Mouse (Mus musculus): ENCODE measurements around the gene Cend1. TPM values are rescaled to one million over a fixed set of nuclear protein-coding genes. Genes with fewer than 3 reads are reported as not detected.

Cend1 gene
- polyA plus RNA-seq, 1 experiment from 2014 or later, result 1.6 TPM

DNA sequence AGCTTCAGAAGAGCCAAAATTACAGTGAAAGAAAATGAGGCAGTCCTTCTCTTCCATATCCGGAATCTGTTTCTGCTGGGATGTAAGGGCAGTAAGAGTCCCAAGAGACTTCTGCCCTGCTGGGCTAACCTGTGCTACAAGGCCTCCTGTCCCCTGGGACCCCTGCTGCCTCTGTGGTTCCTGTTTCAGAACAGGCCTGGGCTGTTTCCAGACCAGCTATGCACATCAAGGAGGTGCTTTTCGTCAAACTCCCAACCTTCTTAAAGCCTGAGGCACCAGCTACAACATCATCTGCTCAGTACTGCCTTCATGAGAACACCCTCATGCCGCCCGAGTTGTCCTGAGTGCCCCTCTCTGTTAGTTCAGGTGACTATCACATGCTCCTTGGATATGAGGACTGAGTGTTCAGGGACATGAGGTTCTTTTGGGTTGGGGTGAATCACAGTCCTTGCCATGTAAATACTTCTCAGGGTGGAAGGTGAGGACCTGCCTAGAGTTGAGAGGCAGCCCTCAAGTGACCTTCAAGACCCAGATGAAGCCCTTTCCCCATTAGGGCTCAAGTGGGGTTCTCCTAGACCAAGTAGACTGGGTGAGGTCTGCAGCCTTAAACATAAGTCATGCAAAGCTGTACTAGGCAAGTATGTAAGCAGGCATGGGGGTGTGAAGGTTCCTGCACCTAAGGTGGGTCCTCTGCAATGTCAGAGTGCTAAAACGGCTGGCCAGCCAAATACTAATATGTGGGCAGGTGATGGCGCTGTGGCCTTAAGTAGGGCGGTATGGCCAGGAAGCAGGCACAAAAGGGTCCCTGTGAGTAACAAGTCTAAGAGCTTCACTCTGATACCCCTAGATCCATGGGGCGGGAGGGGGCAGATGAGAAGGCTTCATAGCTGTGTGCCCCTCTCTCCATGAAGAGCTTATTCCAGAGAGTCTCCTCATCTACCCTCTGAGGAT, 11.3 kb downstream of the Cend1 start:
- Histone ChIP-seq H3K4me3 (ENCODE audit: control insufficient read depth in 1 of 2, insufficient read depth in 1 of 2, low read depth in 1 of 2, low read length in 2 of 2) (no peak overlapping the region), H3K9ac (ENCODE audit: low read length) (no peak overlapping the region), H3K36me3 (ENCODE audit: control insufficient read depth, insufficient read depth, low read length) (no peaks in the 10 kb centered on the region), H3K4me2 (ENCODE audit: low read length) (no peak overlapping the region), H3K27me3 (ENCODE audit: control insufficient read depth, insufficient read depth, low read length) (no peaks in the 10 kb centered on the region), H3K4me1 (ENCODE audit: control insufficient read depth in 2 of 2, insufficient read depth in 2 of 2, low read length in 2 of 2) (peaks cover 0 to 3% of the 10 kb centered on the region in 2 experiments; a peak in 2 of 4 replicates), H3K9me3 (ENCODE audit: control insufficient read depth, low read length) (no peaks in the 10 kb centered on the region), H3K27ac (replicated peaks in 1 of 2; ENCODE audit: control insufficient read depth in 1 of 2, insufficient read depth in 1 of 2, low read depth in 2 of 2, low read length in 2 of 2) (no peak overlapping the region)
- 63% methylated on average over 8 of the region's 8 CpGs for WGBS
- no peak for ATAC-seq (ENCODE audit: insufficient number of reproducible peaks, insufficient read depth, low FRiP score, low read depth)

DNA sequence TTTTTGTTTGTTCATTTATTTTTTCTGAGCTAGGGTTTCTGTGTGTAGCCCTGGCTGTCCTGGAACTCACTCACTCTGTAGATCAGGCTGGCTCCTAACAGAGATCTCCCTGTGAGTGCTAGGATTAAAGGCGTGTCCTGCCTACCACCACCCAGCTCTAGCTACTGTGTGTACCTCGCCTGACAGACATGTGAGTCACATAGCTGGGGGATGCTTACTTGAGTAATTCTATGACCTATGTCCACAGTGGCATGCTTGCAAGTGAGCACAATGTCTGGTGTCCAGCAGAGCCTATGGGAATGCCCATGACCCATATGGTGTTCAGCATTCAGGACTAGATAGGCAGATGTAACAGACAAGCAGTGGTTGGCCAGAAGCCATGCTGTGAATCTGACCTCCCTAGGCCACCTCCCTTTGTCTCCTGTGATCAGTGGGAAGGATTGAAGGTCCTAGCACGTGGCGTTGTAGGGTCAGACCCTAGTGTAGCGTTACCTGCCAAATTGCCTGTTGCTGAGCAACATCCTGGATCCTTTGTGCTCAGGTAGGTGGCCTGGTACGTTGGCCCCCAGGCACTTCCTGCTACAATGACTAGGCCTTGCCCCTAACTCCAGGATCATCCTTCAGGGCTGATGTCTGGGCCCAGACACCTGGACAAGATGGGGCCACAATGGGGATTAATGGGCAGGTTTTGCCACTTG, 13.0 kb downstream of the Cend1 start:
- Histone ChIP-seq H3K9me3 (ENCODE audit: control insufficient read depth, low read length) (no peaks in the 10 kb centered on the region), H3K27me3 (ENCODE audit: control insufficient read depth, insufficient read depth, low read length) (no peaks in the 10 kb centered on the region), H3K4me3 (ENCODE audit: control insufficient read depth in 1 of 2, insufficient read depth in 1 of 2, low read depth in 1 of 2, low read length in 2 of 2) (no peak overlapping the region), H3K9ac (ENCODE audit: low read length) (no peak overlapping the region), H3K4me1 (ENCODE audit: control insufficient read depth in 2 of 2, insufficient read depth in 2 of 2, low read length in 2 of 2) (peaks cover 0 to 6% of the 10 kb centered on the region in 2 experiments; a peak in 2 of 4 replicates), H3K4me2 (ENCODE audit: low read length) (no peak overlapping the region), H3K36me3 (ENCODE audit: control insufficient read depth, insufficient read depth, low read length) (peaks cover 5% of the 10 kb centered on the region), H3K27ac (replicated peaks in 1 of 2; ENCODE audit: control insufficient read depth in 1 of 2, insufficient read depth in 1 of 2, low read depth in 2 of 2, low read length in 2 of 2) (no peak overlapping the region)
- ATAC-seq (ENCODE audit: insufficient number of reproducible peaks, insufficient read depth, low FRiP score, low read depth), result no peak
- WGBS, result 81% methylated on average over 6 of the region's 6 CpGs

DNA sequence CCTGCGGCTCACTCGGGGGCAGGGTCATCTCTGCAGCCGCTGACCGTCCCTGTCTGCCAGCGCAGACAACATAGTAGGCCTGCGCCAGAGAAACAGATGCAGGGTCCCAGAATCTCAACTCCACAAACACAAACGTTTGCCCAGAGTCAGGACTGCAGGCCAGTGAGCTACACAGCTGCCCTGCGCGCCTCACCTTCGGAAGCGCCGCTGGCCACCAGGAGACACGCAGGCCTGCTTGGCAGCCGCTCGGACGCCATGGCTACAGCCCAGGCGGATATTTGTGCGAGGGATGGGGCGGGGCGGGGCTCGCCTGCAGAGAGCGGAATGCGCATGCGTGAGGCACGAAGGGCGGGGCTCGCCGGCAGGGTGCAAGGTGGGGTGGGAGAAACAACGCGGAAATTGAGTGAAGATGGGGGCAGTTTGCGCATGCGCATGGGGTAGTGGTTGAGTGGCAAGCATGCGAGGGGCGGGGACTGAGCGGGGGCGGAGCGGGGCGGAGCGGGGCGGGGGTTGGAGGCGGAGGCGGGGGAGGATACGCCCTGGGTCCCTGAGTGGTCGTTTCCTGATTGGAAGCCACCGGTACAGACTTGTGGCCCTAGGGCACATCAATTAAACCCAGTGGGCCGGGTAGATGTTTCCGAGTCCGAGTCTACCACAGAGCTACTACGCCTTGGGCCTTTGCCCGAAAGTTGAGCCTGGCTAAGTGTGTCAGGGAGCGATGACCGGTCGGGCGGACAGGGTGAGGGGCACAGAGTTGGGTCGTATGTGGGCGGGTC, 15.3 kb downstream of the Cend1 start, which contains the start of gene Gatd1:
TSS of gene Gatd1 (minus strand) at position 328 of the 776 bp plus-strand sequence.
- peak within 1 kb of the TSS; percentile 94 for H3K4me2 ChIP-seq (ENCODE audit: low read length)
- under 1% methylated on average over 49 of the region's 56 CpGs for WGBS
- no peaks in the 10 kb centered on the region for H3K9me3 ChIP-seq (ENCODE audit: control insufficient read depth, low read length)
- ATAC-seq (ENCODE audit: insufficient number of reproducible peaks, insufficient read depth, low FRiP score, low read depth), result peak; percentile 93
- peak within 1 kb of the TSS; percentile 80 to 81 for H3K27ac ChIP-seq (replicated peaks in 1 of 2; ENCODE audit: control insufficient read depth in 1 of 2, insufficient read depth in 1 of 2, low read depth in 2 of 2, low read length in 2 of 2)
- H3K27me3 ChIP-seq (ENCODE audit: control insufficient read depth, insufficient read depth, low read length), result no peaks in the 10 kb centered on the region
- H3K36me3 ChIP-seq (ENCODE audit: control insufficient read depth, insufficient read depth, low read length), result peaks cover 28% of the 10 kb centered on the region
- H3K4me1 ChIP-seq (ENCODE audit: control insufficient read depth in 2 of 2, insufficient read depth in 2 of 2, low read length in 2 of 2), result peaks cover under 1 to 9% of the 10 kb centered on the region in 2 experiments; a peak in 3 of 4 replicates
- H3K9ac ChIP-seq (ENCODE audit: low read length), result peak within 1 kb of the TSS; percentile 93
- H3K4me3 ChIP-seq (ENCODE audit: control insufficient read depth in 1 of 2, insufficient read depth in 1 of 2, low read depth in 1 of 2, low read length in 2 of 2), result peak within 1 kb of the TSS; percentile 82 to 86

DNA sequence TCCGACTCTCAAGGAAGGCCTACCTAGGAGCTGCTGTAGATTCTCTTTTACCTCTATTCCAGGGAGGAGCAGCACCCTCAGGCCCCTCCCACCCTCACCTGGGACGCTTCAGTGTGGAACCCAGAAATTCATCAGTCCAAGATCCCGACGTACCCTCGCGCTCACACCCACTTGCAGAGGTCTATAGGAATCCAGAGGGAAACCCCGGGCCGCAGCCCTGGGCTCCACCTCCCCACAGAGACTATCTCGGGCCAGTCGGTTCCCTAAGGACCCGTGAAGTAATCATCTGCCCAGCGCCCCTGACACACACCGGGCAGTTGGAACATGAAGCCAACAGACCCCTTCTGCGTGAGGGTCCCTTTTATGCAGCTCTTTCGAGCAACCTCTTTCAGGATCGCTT, 16.0 kb downstream of the Cend1 start:
- Histone ChIP-seq H3K4me3 (ENCODE audit: control insufficient read depth in 1 of 2, insufficient read depth in 1 of 2, low read depth in 1 of 2, low read length in 2 of 2) (peak overlapping the region; percentile 82 to 86), H3K36me3 (ENCODE audit: control insufficient read depth, insufficient read depth, low read length) (peaks cover 35% of the 10 kb centered on the region), H3K9me3 (ENCODE audit: control insufficient read depth, low read length) (no peaks in the 10 kb centered on the region), H3K9ac (ENCODE audit: low read length) (peak overlapping the region; percentile 93), H3K4me2 (ENCODE audit: low read length) (peak overlapping the region; percentile 94), H3K27me3 (ENCODE audit: control insufficient read depth, insufficient read depth, low read length) (no peaks in the 10 kb centered on the region), H3K27ac (replicated peaks in 1 of 2; ENCODE audit: control insufficient read depth in 1 of 2, insufficient read depth in 1 of 2, low read depth in 2 of 2, low read length in 2 of 2) (peak overlapping the region; percentile 76 to 80), H3K4me1 (ENCODE audit: control insufficient read depth in 2 of 2, insufficient read depth in 2 of 2, low read length in 2 of 2) (peaks cover 2 to 10% of the 10 kb centered on the region in 2 experiments; a peak in 3 of 4 replicates)
- 6% methylated on average over 16 of the region's 16 CpGs for WGBS
- ATAC-seq (ENCODE audit: insufficient number of reproducible peaks, insufficient read depth, low FRiP score, low read depth), result 0 out of 2 replicates have a peak, but pooled peaks have one; percentile 1

DNA sequence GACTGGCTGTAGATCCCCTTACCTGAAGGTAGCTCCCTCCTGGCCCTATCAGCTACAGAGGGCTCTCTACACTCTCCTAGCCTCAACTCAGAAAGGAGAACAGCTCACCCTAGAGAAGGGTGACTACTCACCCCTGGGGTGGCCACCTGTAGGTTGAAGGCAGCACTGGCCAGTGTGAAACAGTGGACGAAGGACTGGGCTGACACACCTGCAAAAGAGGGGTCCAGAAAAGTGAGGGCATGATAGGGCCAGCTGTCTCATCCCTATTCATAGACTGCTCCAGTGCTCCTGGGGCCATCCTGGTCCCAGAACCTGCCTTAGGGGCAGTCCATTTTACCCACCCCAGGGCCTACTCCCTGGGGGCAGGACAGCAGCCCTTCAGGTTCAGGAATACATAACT, 17.6 kb downstream of the Cend1 start:
- 88% methylated on average over 1 of the region's 1 CpGs for WGBS
- peaks cover 40% of the 10 kb centered on the region for H3K36me3 ChIP-seq (ENCODE audit: control insufficient read depth, insufficient read depth, low read length)
- no peak overlapping the region for H3K9ac ChIP-seq (ENCODE audit: low read length)
- no peak overlapping the region for H3K4me3 ChIP-seq (ENCODE audit: control insufficient read depth in 1 of 2, insufficient read depth in 1 of 2, low read depth in 1 of 2, low read length in 2 of 2)
- no peaks in the 10 kb centered on the region for H3K27me3 ChIP-seq (ENCODE audit: control insufficient read depth, insufficient read depth, low read length)
- H3K27ac ChIP-seq (replicated peaks in 1 of 2; ENCODE audit: control insufficient read depth in 1 of 2, insufficient read depth in 1 of 2, low read depth in 2 of 2, low read length in 2 of 2), result no peak overlapping the region
- H3K4me2 ChIP-seq (ENCODE audit: low read length), result no peak overlapping the region
- H3K9me3 ChIP-seq (ENCODE audit: control insufficient read depth, low read length), result no peaks in the 10 kb centered on the region
- peaks cover 2 to 10% of the 10 kb centered on the region in 2 experiments; a peak in 3 of 4 replicates for H3K4me1 ChIP-seq (ENCODE audit: control insufficient read depth in 2 of 2, insufficient read depth in 2 of 2, low read length in 2 of 2)
- ATAC-seq (ENCODE audit: insufficient number of reproducible peaks, insufficient read depth, low FRiP score, low read depth), result no peak

DNA sequence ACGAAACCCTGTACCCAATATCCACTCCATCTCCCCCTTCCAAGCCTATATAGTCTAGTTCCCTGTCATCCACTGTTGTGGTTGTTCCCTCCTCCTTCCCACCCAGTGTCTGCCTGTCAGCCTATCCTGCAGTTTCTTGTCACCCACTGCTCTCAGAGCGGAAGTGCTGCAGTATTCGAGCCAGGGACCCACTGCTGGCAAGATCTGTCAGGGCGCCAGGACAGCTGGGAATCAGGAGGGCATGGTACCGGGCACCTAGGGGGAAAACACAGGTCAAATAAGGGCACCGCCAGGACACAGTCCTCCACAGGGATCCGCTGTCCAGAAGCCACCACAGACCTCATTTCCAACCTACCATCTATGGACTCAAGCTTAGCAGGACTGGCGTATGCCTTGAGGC, 18.7 kb downstream of the Cend1 start:
- Histone ChIP-seq H3K27ac (replicated peaks in 1 of 2; ENCODE audit: control insufficient read depth in 1 of 2, insufficient read depth in 1 of 2, low read depth in 2 of 2, low read length in 2 of 2) (no peak overlapping the region), H3K27me3 (ENCODE audit: control insufficient read depth, insufficient read depth, low read length) (no peaks in the 10 kb centered on the region), H3K4me3 (ENCODE audit: control insufficient read depth in 1 of 2, insufficient read depth in 1 of 2, low read depth in 1 of 2, low read length in 2 of 2) (no peak overlapping the region), H3K9me3 (ENCODE audit: control insufficient read depth, low read length) (no peaks in the 10 kb centered on the region), H3K9ac (ENCODE audit: low read length) (no peak overlapping the region; the same call in 1 of the 2 replicates), H3K36me3 (ENCODE audit: control insufficient read depth, insufficient read depth, low read length) (peaks cover 40% of the 10 kb centered on the region), H3K4me1 (ENCODE audit: control insufficient read depth in 2 of 2, insufficient read depth in 2 of 2, low read length in 2 of 2) (peaks cover 2 to 10% of the 10 kb centered on the region in 2 experiments; a peak in 3 of 4 replicates), H3K4me2 (ENCODE audit: low read length) (no peak overlapping the region)
- 87% methylated on average over 8 of the region's 8 CpGs for WGBS
- no peak for ATAC-seq (ENCODE audit: insufficient number of reproducible peaks, insufficient read depth, low FRiP score, low read depth)

DNA sequence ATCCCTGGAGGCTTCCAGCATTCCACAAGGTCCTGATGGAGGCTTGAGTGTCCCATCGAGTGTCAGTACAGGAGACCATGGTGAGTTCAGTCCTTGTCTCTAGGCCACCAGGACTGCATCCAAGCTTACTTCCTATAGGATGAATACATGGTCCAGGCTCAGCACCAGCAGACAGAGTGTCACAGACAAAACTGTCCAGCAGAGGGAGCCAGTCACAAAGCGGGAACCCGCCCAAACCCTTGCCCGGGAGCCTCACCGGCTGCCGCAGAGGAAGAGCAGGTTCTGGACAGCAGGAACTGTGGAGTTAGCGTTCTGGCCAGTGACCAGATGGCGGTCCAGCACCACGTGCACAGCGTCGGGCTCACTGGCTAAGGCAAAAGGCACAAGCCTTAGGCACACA, 20.5 kb downstream of the Cend1 start:
- H3K27ac ChIP-seq (replicated peaks in 1 of 2; ENCODE audit: control insufficient read depth in 1 of 2, insufficient read depth in 1 of 2, low read depth in 2 of 2, low read length in 2 of 2), result no peak overlapping the region
- H3K9me3 ChIP-seq (ENCODE audit: control insufficient read depth, low read length), result no peaks in the 10 kb centered on the region
- no peak for ATAC-seq (ENCODE audit: insufficient number of reproducible peaks, insufficient read depth, low FRiP score, low read depth)
- no peak overlapping the region for H3K4me3 ChIP-seq (ENCODE audit: control insufficient read depth in 1 of 2, insufficient read depth in 1 of 2, low read depth in 1 of 2, low read length in 2 of 2)
- 17% methylated on average over 11 of the region's 11 CpGs for WGBS
- no peaks in the 10 kb centered on the region for H3K27me3 ChIP-seq (ENCODE audit: control insufficient read depth, insufficient read depth, low read length)
- peaks cover 47% of the 10 kb centered on the region for H3K36me3 ChIP-seq (ENCODE audit: control insufficient read depth, insufficient read depth, low read length)
- H3K4me2 ChIP-seq (ENCODE audit: low read length), result no peak overlapping the region
- H3K9ac ChIP-seq (ENCODE audit: low read length), result no peak overlapping the region; the same call in 1 of the 2 replicates
- H3K4me1 ChIP-seq (ENCODE audit: control insufficient read depth in 2 of 2, insufficient read depth in 2 of 2, low read length in 2 of 2), result peaks cover 2 to 10% of the 10 kb centered on the region in 2 experiments; a peak in 2 of 4 replicates
